Mouse (Mus musculus) ES-E14 (cell line): Measurements from ENCODE around the gene Pfkfb1.

ENCODE experiments used
- HCFC1 ChIP-seq: IDR thresholded peaks from 2 replicates; pipeline ENCODE4 v1.6.1; 2012; ENCODE audit warnings: low read length, inconsistent platforms, borderline replicate concordance; ENCODE audit not compliant: insufficient read depth
- ZC3H11A ChIP-seq: IDR thresholded peaks from 2 replicates; pipeline ENCODE4 v1.6.1; 2012; ENCODE audit warnings: low read depth, mild to moderate bottlenecking, inconsistent platforms, low read length, borderline replicate concordance
- ZNF384 ChIP-seq: IDR thresholded peaks from 2 replicates; pipeline ENCODE4 v1.6.1; 2012; ENCODE audit warnings: low read depth, low read length, inconsistent platforms

- TF ChIP-seq HCFC1 (no peak), ZC3H11A (no peak), ZNF384 (no peak)
These were observed 10.9 kb downstream of the Pfkfb1 start for GRCm38 (mm10) chrX:150598882-150599281.
